ENCODE assay signal across 8 mouse cellular contexts in genomic region chr19:4456227-4456626, GRCm38 (mm10). TPM values are rescaled to one million over a fixed set of nuclear protein-coding genes. Genes with fewer than 3 reads are reported as not detected.
DNase-seq lines count a peak whose midpoint lies in the region; TF ChIP-seq lines count a peak whose summit lies in the region.

No protein-coding gene starts in this region.

- H3K79me2 ChIP-seq in C2C12 (ENCODE audit: control insufficient read depth, insufficient read depth), result no peaks in the 10 kb centered on the region

- H3K27ac ChIP-seq in layer of hippocampus, adult 2 months, result no peak overlapping the region

- intact Hi-C loops in heart, postnatal 25 days (cut with DNase I), result no loop called here

- peak; percentile 14 to 76 for DNase-seq in heart, adult 18-20 months
- no peak for DNase-seq in heart, postnatal 25 days (ENCODE audit: low spot score)
- DNase-seq in adrenal gland, postnatal 36 days, result peak; percentile 67 to 74
- peak; percentile 73 for DNase-seq in embryo, embryonic 9.5 days (ENCODE audit: extremely low spot score)
- peak in 1 of 2 experiments; percentile 49 for DNase-seq in layer of hippocampus, adult 2 months (ENCODE audit: low spot score in 2 of 2)
- peak; percentile 59 for DNase-seq in mesoderm, embryonic 11.5 days (ENCODE audit: low read depth, low spot score)
- peak; percentile 11 to 18 for DNase-seq in thymus, adult 18-20 months

- H3K79me3 ChIP-seq in C2C12 (ENCODE audit: low read depth), result no peaks in the 10 kb centered on the region

- H3K27me3 ChIP-seq in C2C12 (ENCODE audit: control insufficient read depth, insufficient read depth, insufficient read length), result no peaks in the 10 kb centered on the region

- TF ChIP-seq CTCF in C2C12 (IDR thresholded peaks at IDR 0.05; ENCODE audit: control insufficient read depth, insufficient read depth, insufficient read length), result peak; percentile 40
- peak; percentile 82 for TF ChIP-seq CTCF in layer of hippocampus, adult 2 months (conservative IDR thresholded peaks at IDR 0.05)

- H3K4me3 ChIP-seq in C2C12 (ENCODE audit: insufficient read depth, poor library complexity, severe bottlenecking), result no peak overlapping the region
- H3K4me3 ChIP-seq in layer of hippocampus, adult 2 months, result no peak overlapping the region

- peaks cover 7% of the 10 kb centered on the region for H3K36me3 ChIP-seq in C2C12 (ENCODE audit: control insufficient read depth, insufficient read depth)

- H3ac ChIP-seq in C2C12 (ENCODE audit: control insufficient read depth, insufficient read length, low read depth), result no peak overlapping the region

TF ChIP-seq in C2C12, 6 proteins besides CTCF, POLR2A, EP300 and RAD21:
- TF ChIP-seq MAX (IDR thresholded peaks at IDR 0.05) (no peak), USF1 (IDR thresholded peaks at IDR 0.05; ENCODE audit: low read depth) (no peak), MYOD1 (IDR thresholded peaks at IDR 0.05; ENCODE audit: control insufficient read depth, insufficient read length, low read depth) (no peak), MYOG (IDR thresholded peaks at IDR 0.05; ENCODE audit: control insufficient read depth, extremely low read depth, insufficient read length) (no peak), CEBPB (IDR thresholded peaks at IDR 0.05; ENCODE audit: low read depth) (no peak), FOSL1 (IDR thresholded peaks at IDR 0.05; ENCODE audit: insufficient read depth, low read length, poor library complexity, severe bottlenecking) (no peak)

RNA-seq across cellular contexts. Expression of gene Rhod, which starts 17.0 kb away (rescaled TPM):
- total RNA-seq in heart, adult 18-20 months (2021), result 1 to 10 TPM; 5.4 to 5.8 TPM
- total RNA-seq in heart, postnatal 25 days (2021), result 1 to 10 TPM; 4.6 to 6.4 TPM
- polyA plus RNA-seq in C2C12 (2012; fragmentation: generic; extraction: Trizol), result 65.1 TPM
- 10 to 100 TPM; 25.8 to 26.8 TPM for total RNA-seq in adrenal gland, postnatal 36 days (2021)
- 1 to 10 TPM in 1 of 2 experiments, under 1 TPM in 1; 0.82 to 1.0 TPM for total RNA-seq in layer of hippocampus, adult 2 months (2021)

RNA-seq across cellular contexts. Expression of gene Syt12, which starts 21.0 kb away (rescaled TPM):
- 1 to 10 TPM; 4.2 to 7.2 TPM for total RNA-seq in heart, adult 18-20 months (2021)
- total RNA-seq in heart, postnatal 25 days (2021), result 1 to 10 TPM; 5.0 to 6.7 TPM
- 14.4 TPM for polyA plus RNA-seq in C2C12 (2012; fragmentation: generic; extraction: Trizol)
- 10 to 100 TPM; 66.1 to 69.9 TPM for total RNA-seq in adrenal gland, postnatal 36 days (2021)
- 10 to 100 TPM; 28.9 to 31.6 TPM for total RNA-seq in layer of hippocampus, adult 2 months (2021)

RNA-seq across cellular contexts. Expression of gene 2010003K11Rik, which starts 42.2 kb away (rescaled TPM):
- total RNA-seq in heart, adult 18-20 months (2021), result 1 to 10 TPM in 1 of 2 experiments, not detected in 1; 1.2 TPM
- under 1 TPM in 1 of 2 experiments, not detected in 1; 0.22 TPM for total RNA-seq in heart, postnatal 25 days (2021)
- polyA plus RNA-seq in C2C12 (2012; fragmentation: generic; extraction: Trizol), result not detected
- total RNA-seq in adrenal gland, postnatal 36 days (2021), result 10 to 100 TPM; 25.2 to 36.9 TPM
- total RNA-seq in layer of hippocampus, adult 2 months (2021), result not detected

RNA-seq across cellular contexts. Expression of gene Pcx, which starts 54.0 kb away (rescaled TPM):
- total RNA-seq in heart, adult 18-20 months (2021), result 10 to 100 TPM; 44.9 to 96.4 TPM
- total RNA-seq in heart, postnatal 25 days (2021), result 10 to 100 TPM; 30.9 to 36.8 TPM
- 4.0 TPM for polyA plus RNA-seq in C2C12 (2012; fragmentation: generic; extraction: Trizol)
- 100 to 1,000 TPM; 683 to 762 TPM for total RNA-seq in adrenal gland, postnatal 36 days (2021)
- 10 to 100 TPM; 64.1 to 76.0 TPM for total RNA-seq in layer of hippocampus, adult 2 months (2021)

RNA-seq across cellular contexts. Expression of gene Kdm2a, which starts 58.1 kb away (rescaled TPM):
- total RNA-seq in heart, adult 18-20 months (2021), result 10 to 100 TPM; 34.9 to 44.1 TPM
- 10 to 100 TPM; 35.3 to 44.0 TPM for total RNA-seq in heart, postnatal 25 days (2021)
- polyA plus RNA-seq in C2C12 (2012; fragmentation: generic; extraction: Trizol), result 24.0 TPM
- total RNA-seq in adrenal gland, postnatal 36 days (2021), result 100 to 1,000 TPM in 1 of 2 experiments, 10 to 100 TPM in 1; 86.7 to 107 TPM
- total RNA-seq in layer of hippocampus, adult 2 months (2021), result 10 to 100 TPM; 77.5 to 87.8 TPM

Comparison
In these comparisons a context has a peak if more than half of its experiments do, and no peak if none do; other contexts are left out.
1. RNA of gene 2010003K11Rik, which starts 42.2 kb away (total RNA-seq): 25.2 to 36.9 TPM in adrenal gland, postnatal 36 days; 1.2 TPM in heart, adult 18-20 months, 0.22 TPM in heart, postnatal 25 days and not detected in layer of hippocampus, adult 2 months; every median in the first group is over 10 times any median in the second.